Mouse (Mus musculus) thymus, postnatal 25 days (tissue): ENCODE results near the gene Abca1.

Experiments used
- DNase-seq: peaks from one replicate; pipeline ENCODE4 v3.0.0; 2022

Abca1 gene

DNA sequence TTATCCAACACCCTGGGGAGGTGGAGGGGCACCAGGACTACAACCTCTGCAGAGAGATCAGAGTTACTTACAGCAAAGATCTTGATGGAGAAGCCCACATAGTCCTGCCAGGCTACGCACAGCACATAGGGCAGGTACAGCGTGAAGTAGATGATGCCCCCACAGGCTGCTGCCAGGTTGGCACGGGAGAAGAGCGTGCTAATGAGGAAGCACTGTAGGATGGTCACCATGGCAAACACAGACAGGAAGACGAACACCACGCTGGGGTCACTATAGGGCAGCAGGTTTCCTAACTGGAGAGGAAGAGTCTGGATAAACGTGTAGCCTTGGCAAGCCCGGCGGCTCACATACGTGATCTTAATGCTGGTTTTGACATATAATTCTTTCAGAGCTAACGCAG, 77.8 kb downstream of the Abca1 start:
- no peak for DNase-seq

GRCm38 (mm10) chr4:53080290-53080689, 79.4 kb downstream of the Abca1 start:
- no peak for DNase-seq

- no peak for DNase-seq
Measured at GRCm38 (mm10) chr4:53078793-53079310, 80.8 kb downstream of the Abca1 start.

DNA sequence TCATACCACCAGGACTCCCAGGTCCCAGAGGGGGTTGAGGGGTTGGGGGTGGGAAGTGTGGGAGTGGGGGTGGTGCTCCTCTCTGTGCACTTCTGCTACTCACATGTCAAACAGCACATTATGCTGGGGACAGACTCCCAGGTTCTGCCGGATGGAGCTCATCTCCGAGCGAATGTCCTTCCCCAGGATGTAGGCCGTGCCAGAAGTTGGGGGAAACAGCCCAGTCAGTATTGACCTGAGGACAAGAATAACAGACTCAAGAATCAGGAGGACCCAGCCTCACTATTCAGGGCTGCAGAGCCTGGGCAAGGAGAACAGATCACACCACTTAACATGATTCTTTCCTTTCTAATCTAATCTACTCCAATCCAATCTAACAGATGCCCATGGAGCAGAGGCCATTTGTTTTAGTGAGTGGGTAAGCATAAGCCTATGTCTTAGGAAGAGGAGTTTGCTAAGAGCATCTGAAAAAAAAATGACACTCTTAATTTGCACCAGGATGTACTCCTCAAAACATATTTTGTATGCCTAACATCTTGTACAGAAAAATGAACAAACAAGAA, 82.8 kb downstream of the Abca1 start:
- no peak for DNase-seq

DNA sequence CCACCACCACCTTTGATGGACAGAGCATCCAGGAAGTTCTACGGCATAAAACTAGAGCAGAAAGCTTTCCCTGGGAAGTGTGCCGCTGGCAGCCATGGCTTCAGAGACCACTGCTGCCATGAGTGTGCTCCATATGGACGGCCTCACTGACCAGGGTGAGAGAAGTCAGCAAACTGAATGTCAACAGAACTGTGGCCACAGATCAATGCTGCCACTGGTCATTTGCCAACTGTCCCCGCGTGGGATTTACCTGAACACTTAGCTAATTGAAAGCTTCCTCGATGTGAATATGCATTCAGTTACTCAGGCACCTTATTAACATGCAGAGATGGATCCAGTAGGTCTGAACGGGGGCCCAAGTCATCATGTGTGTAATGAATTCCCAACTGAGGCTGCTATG, 86.7 kb downstream of the Abca1 start:
- no peak for DNase-seq

DNA sequence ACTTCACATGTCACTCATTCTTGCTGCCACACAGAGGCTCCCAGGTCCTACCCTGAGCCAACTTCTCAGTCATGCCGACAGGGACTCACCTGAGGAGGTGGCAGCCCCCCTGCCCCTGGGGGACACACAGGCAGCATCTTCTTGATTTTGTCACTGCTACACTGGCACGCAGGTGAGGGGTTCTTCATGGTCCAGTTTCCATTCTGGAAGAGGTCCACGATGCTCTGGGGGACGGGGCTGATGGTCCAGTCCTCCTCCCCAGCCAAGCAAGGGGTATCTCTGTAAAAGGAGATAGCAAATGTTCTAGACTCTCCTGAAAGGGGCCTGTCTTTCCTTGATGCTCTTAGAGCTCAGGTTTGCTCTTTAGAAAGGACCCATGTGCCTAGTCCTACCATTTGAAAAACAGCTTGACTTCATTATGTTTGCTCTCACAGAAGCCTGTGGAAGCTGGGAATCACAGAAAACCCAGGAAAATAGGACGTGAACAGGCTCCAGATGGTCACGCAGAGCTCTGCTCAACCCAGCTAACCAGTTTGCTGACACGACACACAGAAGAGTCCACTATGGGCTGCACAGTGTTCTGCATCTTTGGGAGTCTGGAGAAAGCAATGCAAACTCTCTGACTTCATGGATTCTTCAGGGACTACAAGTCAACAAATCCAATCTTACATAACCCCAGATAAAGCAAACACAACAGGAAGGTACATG, 97.2 kb downstream of the Abca1 start:
- no peak for DNase-seq

- DNase-seq: no peak
Measured at GRCm38 (mm10) chr4:53046238-53047022, 113.3 kb downstream of the Abca1 start.

DNA sequence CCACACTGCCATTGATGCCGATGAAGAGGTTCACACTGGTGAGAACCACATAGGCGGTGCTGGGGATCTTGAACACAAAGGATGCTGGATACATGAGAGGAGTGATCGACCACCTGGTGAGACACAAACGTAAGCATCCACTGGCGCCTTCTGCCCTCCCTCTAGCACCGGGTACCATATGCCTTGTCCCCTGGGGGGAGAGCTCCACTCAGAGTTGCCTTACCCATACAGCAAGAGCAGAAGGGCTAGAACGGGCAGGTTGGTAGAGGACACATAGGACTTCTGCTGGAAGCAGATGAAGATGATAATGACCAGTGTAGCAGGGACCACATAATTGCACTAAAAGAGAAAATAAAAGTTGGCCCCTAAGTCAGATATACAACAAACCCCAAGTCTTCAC, 113.9 kb downstream of the Abca1 start:
- DNase-seq: no peak

GRCm38 (mm10) chr4:53043819-53044218, 115.9 kb downstream of the Abca1 start:
- DNase-seq: no peak

- no peak for DNase-seq
Measured at GRCm38 (mm10) chr4:53030326-53030948, 129.3 kb downstream of the Abca1 start.

DNA sequence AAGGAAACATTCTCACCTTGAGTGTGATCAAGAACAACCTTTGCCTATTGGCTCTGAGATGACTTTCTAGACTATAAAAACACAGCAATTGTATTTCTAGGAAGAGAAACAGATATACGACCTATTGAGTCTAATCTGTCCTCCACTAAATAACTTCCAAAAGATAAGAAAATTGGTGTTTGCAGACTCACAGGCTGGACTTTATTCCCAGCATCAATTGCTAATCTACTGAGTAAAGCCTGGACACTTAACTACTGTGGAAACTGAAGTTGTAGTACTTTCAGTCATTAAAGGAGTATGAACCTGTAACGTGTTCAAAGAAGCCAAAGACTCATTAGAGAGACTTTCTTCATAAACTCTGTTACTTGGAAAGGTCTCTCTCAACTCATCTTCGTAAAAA, 131.9 kb downstream of the Abca1 start:
- DNase-seq: no peak

DNA sequence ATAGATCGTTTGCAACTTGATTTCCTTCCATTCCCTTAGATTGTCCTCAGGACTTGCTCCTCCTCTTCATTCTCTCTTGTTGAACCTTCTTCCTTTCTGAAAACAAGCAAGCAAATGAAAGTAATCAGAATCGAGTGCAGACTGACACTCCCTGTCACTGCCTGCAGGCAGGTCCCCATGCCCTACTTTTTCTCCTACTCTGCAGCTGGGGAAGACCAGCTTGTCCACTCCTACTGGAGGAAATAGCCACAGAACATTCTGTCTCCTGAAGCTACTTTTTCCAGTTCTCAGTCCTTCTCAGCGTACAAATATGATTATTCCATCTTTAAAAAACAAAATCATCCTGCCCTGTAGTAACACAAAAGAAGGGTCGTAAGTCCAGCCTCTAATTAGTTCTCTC, 135.3 kb downstream of the Abca1 start:
- DNase-seq: no peak

DNA sequence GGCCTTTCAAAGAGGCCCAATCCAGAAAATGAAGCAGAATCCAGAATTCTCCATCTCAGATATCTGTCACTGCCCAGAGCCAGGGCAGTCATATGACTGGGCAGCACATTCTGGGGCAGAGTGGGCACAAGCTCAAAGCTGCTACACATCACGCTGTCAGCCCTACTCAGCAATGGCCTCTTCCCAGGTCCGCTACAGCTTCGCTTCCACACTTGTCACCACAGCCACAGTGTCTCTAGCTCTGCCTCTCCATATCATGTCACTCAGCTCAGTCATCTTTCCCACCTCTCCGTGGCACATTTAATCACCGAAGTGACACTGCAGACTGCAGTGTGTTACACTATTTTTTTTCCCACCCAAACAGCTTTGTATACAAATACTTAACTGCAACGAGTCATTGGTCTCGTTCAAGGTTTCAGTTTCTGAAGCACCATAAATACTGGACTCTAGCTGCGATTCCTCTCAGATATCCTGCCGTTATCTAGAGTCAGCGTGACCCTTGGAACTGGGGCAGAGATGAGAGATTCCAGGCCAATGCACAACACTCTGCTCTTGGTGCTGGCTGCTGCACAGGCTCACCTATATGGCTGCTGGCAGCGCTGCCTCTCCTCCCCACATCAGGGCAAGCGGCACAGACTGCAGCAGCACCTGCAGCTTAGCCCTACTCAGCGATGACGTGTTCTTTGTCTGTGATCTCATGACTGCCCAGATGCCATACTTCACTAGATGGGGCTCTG, 136.3 kb downstream of the Abca1 start:
- no peak for DNase-seq

- no peak for DNase-seq
Measured at GRCm38 (mm10) chr4:53018392-53018791, 141.3 kb downstream of the Abca1 start.

DNA sequence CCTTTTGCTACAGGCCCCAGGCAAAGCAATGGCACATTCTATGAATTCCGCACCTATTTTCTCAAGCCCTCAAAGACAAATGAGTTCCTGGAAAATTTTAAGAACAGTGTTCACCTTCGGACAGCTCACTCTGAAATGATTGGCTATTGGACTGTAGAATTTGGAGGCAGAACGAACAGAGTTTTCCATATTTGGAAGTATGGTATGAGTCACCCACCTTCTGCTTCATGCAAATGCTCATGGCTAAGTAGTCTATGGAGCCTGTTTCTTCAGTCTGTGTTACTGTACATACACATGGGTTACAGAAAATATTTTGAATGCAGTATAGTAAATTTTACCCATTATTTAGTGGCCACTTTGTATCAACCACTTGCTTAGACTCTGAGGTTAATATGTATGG, 144.7 kb downstream of the Abca1 start:
- DNase-seq: no peak

- no peak for DNase-seq
Measured at GRCm38 (mm10) chr4:53014421-53014820, 145.3 kb downstream of the Abca1 start.

GRCm38 (mm10) chr4:53011732-53012361, 147.8 kb downstream of the Abca1 start, which contains the start of gene Nipsnap3b:
TSS of gene Nipsnap3b (plus strand) at chr4:53011880.
- peak; percentile 96 for DNase-seq

- DNase-seq: no peak
Measured at GRCm38 (mm10) chr4:53009871-53010270, 149.8 kb downstream of the Abca1 start.

GRCm38 (mm10) chr4:53009183-53009582, 150.5 kb downstream of the Abca1 start:
- DNase-seq: no peak

- DNase-seq: no peak
Measured at GRCm38 (mm10) chr4:53000154-53000553, 159.5 kb downstream of the Abca1 start.

- DNase-seq: no peak
Measured at GRCm38 (mm10) chr4:52999449-52999848, 160.2 kb downstream of the Abca1 start.

GRCm38 (mm10) chr4:52989248-52989647, 170.4 kb downstream of the Abca1 start, which contains the start of gene Nipsnap3a:
TSS of gene Nipsnap3a (plus strand) at chr4:52989272.
- DNase-seq: no peak
